Mouse (Mus musculus) left cerebral cortex, adult 18-20 months (tissue): ENCODE results near the gene Gpr39. TPM values are rescaled to one million over a fixed set of nuclear protein-coding genes. Genes with fewer than 3 reads are reported as not detected.
A peak's percentile ranks its signal among the peaks of the same experiment; 100 is the strongest.

ENCODE experiments used
- DNase-seq, 2 experiments: peaks; one replicate each; pipeline ENCODE4 v3.0.0; 2021 to 2022; ENCODE audit warnings: low spot score in 2 of 2, mixed read lengths in 1 of 2
- total RNA-seq, 2 experiments: library from RNA; stranded (reverse); gene quantifications; 2 replicates each; pipeline ENCODE4 v1.2.3; 2021

Gpr39 gene
- total RNA-seq, 2 experiments from 2014 or later: not detected

- DNase-seq: no peak
Measured at GRCm38 (mm10) chr1:125693541-125693940, 16.7 kb downstream of the Gpr39 start.

- no peak for DNase-seq
Measured at GRCm38 (mm10) chr1:125694338-125694737, 17.5 kb downstream of the Gpr39 start.

- DNase-seq: no peak
Measured at GRCm38 (mm10) chr1:125701101-125701590, 24.4 kb downstream of the Gpr39 start.

GRCm38 (mm10) chr1:125701773-125702172 lies 25.0 kb downstream of the Gpr39 start:
- DNase-seq: no peak

GRCm38 (mm10) chr1:125702326-125702725 lies 25.5 kb downstream of the Gpr39 start:
- DNase-seq: no peak

- no peak for DNase-seq
Measured at GRCm38 (mm10) chr1:125705412-125705811, 28.6 kb downstream of the Gpr39 start.

GRCm38 (mm10) chr1:125715286-125715685 lies 38.5 kb downstream of the Gpr39 start:
- no peak for DNase-seq

- no peak for DNase-seq
Measured at GRCm38 (mm10) chr1:125716241-125716640, 39.4 kb downstream of the Gpr39 start.

GRCm38 (mm10) chr1:125717906-125718305 lies 41.1 kb downstream of the Gpr39 start:
- no peak for DNase-seq

GRCm38 (mm10) chr1:125719127-125719526 lies 42.3 kb downstream of the Gpr39 start:
- DNase-seq: no peak

- DNase-seq: no peak
Measured at GRCm38 (mm10) chr1:125721104-125721758, 44.4 kb downstream of the Gpr39 start.

- peak; percentile 57 to 65 for DNase-seq
Measured at GRCm38 (mm10) chr1:125724304-125724703, 47.5 kb downstream of the Gpr39 start.

GRCm38 (mm10) chr1:125729025-125729565 lies 52.3 kb downstream of the Gpr39 start:
- no peak for DNase-seq

GRCm38 (mm10) chr1:125729731-125730536 lies 53.1 kb downstream of the Gpr39 start:
- DNase-seq: no peak

- no peak for DNase-seq
Measured at GRCm38 (mm10) chr1:125730537-125730880, 53.7 kb downstream of the Gpr39 start.

- no peak for DNase-seq
Measured at GRCm38 (mm10) chr1:125731854-125732253, 55.1 kb downstream of the Gpr39 start.

- no peak for DNase-seq
Measured at GRCm38 (mm10) chr1:125744766-125745165, 68.0 kb downstream of the Gpr39 start.

GRCm38 (mm10) chr1:125755335-125755996 lies 78.7 kb downstream of the Gpr39 start:
- no peak for DNase-seq

- DNase-seq: no peak
Measured at GRCm38 (mm10) chr1:125759972-125760695, 83.3 kb downstream of the Gpr39 start.

- DNase-seq: no peak
Measured at GRCm38 (mm10) chr1:125760696-125761025, 83.9 kb downstream of the Gpr39 start.

GRCm38 (mm10) chr1:125762076-125762475 lies 85.3 kb downstream of the Gpr39 start:
- no peak for DNase-seq
